11 mouse cellular contexts compared by ENCODE assay signal in the genomic region with DNA sequence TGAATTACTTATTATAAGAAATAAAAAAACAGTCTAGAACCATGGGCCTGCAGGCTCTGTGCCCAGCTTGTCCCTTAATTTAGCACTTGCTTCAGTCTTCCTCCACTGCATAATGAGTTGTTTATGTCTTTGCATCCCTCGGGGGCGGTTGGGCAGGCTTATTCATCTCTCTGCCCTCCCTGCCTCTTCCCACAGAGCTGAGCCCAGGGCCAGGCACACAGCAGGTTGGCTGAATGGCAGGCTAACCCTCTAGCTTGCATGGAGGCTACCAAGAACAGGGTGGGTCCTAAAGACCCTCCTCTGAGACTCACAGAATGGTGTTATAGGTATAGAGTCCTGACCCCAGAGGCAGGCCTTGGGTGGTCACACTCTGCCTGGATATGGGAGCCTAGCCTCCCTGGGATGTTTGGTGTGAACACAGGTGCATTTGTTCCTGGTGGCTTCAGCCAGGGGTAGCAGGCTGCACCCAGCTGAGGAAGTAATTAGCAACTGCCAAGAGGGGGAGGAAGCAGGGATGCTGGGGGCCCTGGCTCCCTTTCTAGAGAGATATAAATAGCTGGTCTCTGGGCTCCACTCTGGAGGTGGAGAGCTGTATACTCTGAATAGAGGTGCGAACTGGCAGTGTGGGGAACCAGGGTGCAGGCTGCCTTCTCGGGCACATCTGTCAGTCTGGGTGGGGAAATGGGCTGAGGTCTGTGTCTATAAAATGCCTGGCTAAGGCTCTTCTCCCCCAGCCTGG. TPM values are rescaled to one million over a fixed set of nuclear protein-coding genes. Genes with fewer than 3 reads are reported as not detected.
A peak's percentile ranks its signal among the peaks of the same experiment; 100 is the strongest.
DNase-seq lines count a peak whose midpoint lies in the region; ATAC-seq and TF ChIP-seq lines count a peak whose summit lies in the region.
"Had no signal": no experiment of that assay in that cellular context is flagged by ENCODE, and none has a peak within 500 bp of the region (broad histone marks: within the 10 kb centered on the region; RNA-seq: fewer than 3 reads in every experiment).

No protein-coding gene starts in this region.

- no peak overlapping the region for H3K4me3 ChIP-seq in midbrain, embryonic 14.5 days (replicated peaks; ENCODE audit: low read depth, low read length)
- no peak overlapping the region for H3K4me3 ChIP-seq in midbrain, embryonic 10.5 days
- H3K4me3 ChIP-seq in heart, adult 2 months, result no peak overlapping the region
- no peak overlapping the region for H3K4me3 ChIP-seq in hindbrain, postnatal 0 days (ENCODE audit: low read length)
- no peak overlapping the region for H3K4me3 ChIP-seq in liver, postnatal 0 days (ENCODE audit: low read depth, low read length)
- H3K4me3 ChIP-seq: liver, embryonic 15.5 days had no signal

- 28% methylated on average over 4 of the region's 4 CpGs for WGBS in midbrain, embryonic 14.5 days
- WGBS in midbrain, embryonic 10.5 days, result 33% methylated on average over 4 of the region's 4 CpGs
- 13% methylated on average over 4 of the region's 4 CpGs for WGBS in heart, adult 2 months
- WGBS in hindbrain, postnatal 0 days, result 17% methylated on average over 4 of the region's 4 CpGs
- 30% methylated on average over 4 of the region's 4 CpGs for WGBS in liver, postnatal 0 days (ENCODE audit: insufficient replicate concordance)

- no peak; the same call in 1 of the 2 replicates for ATAC-seq in midbrain, embryonic 14.5 days (ENCODE audit: low FRiP score, low TSS enrichment)
- peak; percentile 27; the same call in 1 of the 2 replicates for ATAC-seq in hindbrain, postnatal 0 days
- no peak for ATAC-seq in liver, postnatal 0 days
- ATAC-seq in megakaryocyte progenitor cell, adult 5-6 weeks (replicated peaks; ENCODE audit: poor library complexity), result no peak

- H3K79me2 ChIP-seq in heart, adult 2 months (replicated peaks; ENCODE audit: control insufficient read depth, insufficient read depth, low read length), result no peaks in the 10 kb centered on the region

- no peak for TF ChIP-seq EP300 in heart, adult 2 months (IDR thresholded peaks at IDR 0.05; ENCODE audit: insufficient read depth, low read depth, low read length)
- no peak for TF ChIP-seq EP300 in liver, postnatal 0 days (IDR thresholded peaks at IDR 0.05; ENCODE audit: low read depth)

- no peak overlapping the region for H3K9ac ChIP-seq in midbrain, embryonic 14.5 days (replicated peaks; ENCODE audit: low read length)
- H3K9ac ChIP-seq in heart, adult 2 months (ENCODE audit: low read depth, low read length), result peak overlapping the region; percentile 17
- H3K9ac ChIP-seq in hindbrain, postnatal 0 days (replicated peaks; ENCODE audit: low read length), result no peak overlapping the region
- no peak overlapping the region for H3K9ac ChIP-seq in liver, postnatal 0 days (replicated peaks)
- H3K9ac ChIP-seq: liver, embryonic 15.5 days had no signal

- no peaks in the 10 kb centered on the region for H3K9me3 ChIP-seq in midbrain, embryonic 14.5 days (ENCODE audit: control insufficient read depth, low read length)
- H3K9me3 ChIP-seq in midbrain, embryonic 10.5 days (replicated peaks), result no peaks in the 10 kb centered on the region
- H3K9me3 ChIP-seq in hindbrain, postnatal 0 days (ENCODE audit: low read length), result no peaks in the 10 kb centered on the region
- H3K9me3 ChIP-seq in liver, postnatal 0 days (ENCODE audit: low read length), result no peaks in the 10 kb centered on the region
- H3K9me3 ChIP-seq: liver, embryonic 15.5 days had no signal

- peak; percentile 55 for DNase-seq in midbrain, embryonic 14.5 days
- no peak for DNase-seq in midbrain, embryonic 10.5 days (ENCODE audit: low spot score)
- peak; percentile 39 to 61 for DNase-seq in heart, adult 2 months
- DNase-seq in hindbrain, postnatal 0 days (ENCODE audit: low spot score), result no peak
- no peak for DNase-seq in urinary bladder, postnatal 36 days (ENCODE audit: low spot score in 2 of 2)
- no peak for DNase-seq in liver, postnatal 0 days
- no peak for DNase-seq in spleen, adult 18-20 months
- DNase-seq: kidney, adult 8-10 months had no signal

- no peaks in the 10 kb centered on the region for H3K36me3 ChIP-seq in midbrain, embryonic 14.5 days (ENCODE audit: control insufficient read depth, insufficient read depth, low read length)
- no peaks in the 10 kb centered on the region for H3K36me3 ChIP-seq in midbrain, embryonic 10.5 days
- H3K36me3 ChIP-seq in heart, adult 2 months (ENCODE audit: control insufficient read depth, insufficient read depth, low read length), result no peaks in the 10 kb centered on the region
- H3K36me3 ChIP-seq in hindbrain, postnatal 0 days (ENCODE audit: insufficient read depth, low read length), result no peaks in the 10 kb centered on the region
- no peaks in the 10 kb centered on the region for H3K36me3 ChIP-seq in liver, postnatal 0 days (replicated peaks; ENCODE audit: insufficient read depth, low read length)
- H3K36me3 ChIP-seq: liver, embryonic 15.5 days had no signal

- H3K4me1 ChIP-seq in midbrain, embryonic 14.5 days (ENCODE audit: control insufficient read depth, insufficient read depth, low read length), result peaks cover 7% of the 10 kb centered on the region; the same call in 1 of the 2 replicates
- peaks cover 10% of the 10 kb centered on the region for H3K4me1 ChIP-seq in midbrain, embryonic 10.5 days
- no peaks in the 10 kb centered on the region; the same call in 1 of the 2 replicates for H3K4me1 ChIP-seq in heart, adult 2 months (ENCODE audit: control insufficient read depth, insufficient read depth, low read length)
- 0 out of 2 replicates have a peak, but pooled peaks cover 9% of the 10 kb centered on the region for H3K4me1 ChIP-seq in hindbrain, postnatal 0 days (ENCODE audit: insufficient read depth, low read length)
- H3K4me1 ChIP-seq in liver, postnatal 0 days (ENCODE audit: insufficient read depth), result no peaks in the 10 kb centered on the region
- H3K4me1 ChIP-seq: liver, embryonic 15.5 days had no signal

- no peak overlapping the region for H3K4me2 ChIP-seq in midbrain, embryonic 14.5 days (ENCODE audit: low read length)
- H3K4me2 ChIP-seq in hindbrain, postnatal 0 days (ENCODE audit: low read depth, low read length), result no peak overlapping the region
- H3K4me2 ChIP-seq in liver, postnatal 0 days (ENCODE audit: low read depth, low read length), result no peak overlapping the region
- H3K4me2 ChIP-seq: liver, embryonic 15.5 days had no signal

- TF ChIP-seq POLR2A in heart, adult 2 months (IDR thresholded peaks at IDR 0.05; ENCODE audit: insufficient read depth, low read depth, low read length), result no peak

- no peaks in the 10 kb centered on the region for H3K27me3 ChIP-seq in midbrain, embryonic 14.5 days (ENCODE audit: control insufficient read depth, insufficient read depth, low read length)
- H3K27me3 ChIP-seq in midbrain, embryonic 10.5 days (ENCODE audit: low read depth, poor library complexity, severe bottlenecking), result no peaks in the 10 kb centered on the region
- no peaks in the 10 kb centered on the region for H3K27me3 ChIP-seq in heart, adult 2 months (ENCODE audit: control insufficient read depth, insufficient read depth, low read length)
- H3K27me3 ChIP-seq in hindbrain, postnatal 0 days (ENCODE audit: insufficient read depth, low read length), result no peaks in the 10 kb centered on the region
- H3K27me3 ChIP-seq in liver, postnatal 0 days (ENCODE audit: insufficient read depth, low read length), result no peaks in the 10 kb centered on the region
- H3K27me3 ChIP-seq: liver, embryonic 15.5 days had no signal

- no peak for TF ChIP-seq CTCF in heart, adult 2 months (IDR thresholded peaks at IDR 0.05)
- TF ChIP-seq CTCF in hindbrain, postnatal 0 days (IDR thresholded peaks at IDR 0.05; ENCODE audit: low read depth), result no peak
- no peak for TF ChIP-seq CTCF in liver, postnatal 0 days (IDR thresholded peaks at IDR 0.05; ENCODE audit: low read depth)

- H3K27ac ChIP-seq in midbrain, embryonic 14.5 days (replicated peaks; ENCODE audit: low read depth, low read length), result peak overlapping the region; percentile 22; the same call in 1 of the 2 replicates
- H3K27ac ChIP-seq in midbrain, embryonic 10.5 days (replicated peaks), result no peak overlapping the region
- peak overlapping the region; percentile 91 for H3K27ac ChIP-seq in heart, adult 2 months
- H3K27ac ChIP-seq in hindbrain, postnatal 0 days, result no peak overlapping the region
- no peak overlapping the region for H3K27ac ChIP-seq in liver, postnatal 0 days (ENCODE audit: low read depth)
- H3K27ac ChIP-seq: liver, embryonic 15.5 days had no signal

- intact Hi-C loops in heart, adult 2 months (cut with DNase I), result loop anchor here (5.0 kb wide), 1 partner anchor 35 kb away; no protein-coding TSS in a partner anchor

RNA-seq across cellular contexts. Expression of a gene that starts 9.6 kb away (rescaled TPM):
- 34.1 and 42.2 TPM in 2 replicates for polyA plus RNA-seq in midbrain, embryonic 14.5 days (2014; fragmentation: Nextera tagmentation; extraction: Ambion mirVana)
- 1.0 and 2.2 TPM in 2 replicates for polyA plus RNA-seq in midbrain, embryonic 10.5 days (2016; fragmentation: Nextera tagmentation; extraction: Ambion mirVana)
- under 1 TPM; 0.50 to 0.75 TPM for total RNA-seq in heart, adult 2 months (2021)
- 1.0 and 1.1 TPM in 2 replicates for polyA plus RNA-seq in heart, adult 2 months (2012; rRNA removed)
- total RNA-seq in hindbrain, postnatal 0 days (2014; rRNA removed), result 80.0 and 84.8 TPM in 2 replicates
- 58.7 and 62.4 TPM in 2 replicates for polyA plus RNA-seq in hindbrain, postnatal 0 days (2015; fragmentation: Nextera tagmentation; extraction: Ambion mirVana)
- polyA plus RNA-seq in liver, postnatal 0 days (2015; fragmentation: Nextera tagmentation; extraction: Ambion mirVana), result not detected in 2 replicates
- total RNA-seq in megakaryocyte progenitor cell, adult 5-6 weeks (2015), result not detected in 2 replicates
- total RNA-seq in megakaryocyte progenitor cell, adult 5-6 weeks (2017), result not detected in 2 replicates
- total RNA-seq: common myeloid progenitor, adult 5-6 weeks had no signal
- polyA plus RNA-seq: liver, embryonic 15.5 days had no signal

RNA-seq across cellular contexts. Expression of a gene that starts 35.7 kb away (rescaled TPM):
- 0.68 and 0.82 TPM in 2 replicates for polyA plus RNA-seq in midbrain, embryonic 14.5 days (2014; fragmentation: Nextera tagmentation; extraction: Ambion mirVana)
- 0.06 TPM in 2 replicates for polyA plus RNA-seq in midbrain, embryonic 10.5 days (2016; fragmentation: Nextera tagmentation; extraction: Ambion mirVana)
- 1 to 10 TPM; 4.7 to 5.9 TPM for total RNA-seq in heart, adult 2 months (2021)
- 11.6 and 19.0 TPM in 2 replicates for polyA plus RNA-seq in heart, adult 2 months (2012; rRNA removed)
- total RNA-seq in hindbrain, postnatal 0 days (2014; rRNA removed), result 1.2 and 1.8 TPM in 2 replicates
- 1.6 and 2.0 TPM in 2 replicates for polyA plus RNA-seq in hindbrain, postnatal 0 days (2015; fragmentation: Nextera tagmentation; extraction: Ambion mirVana)
- not detected in 2 replicates for polyA plus RNA-seq in liver, postnatal 0 days (2015; fragmentation: Nextera tagmentation; extraction: Ambion mirVana)
- total RNA-seq in megakaryocyte progenitor cell, adult 5-6 weeks (2015), result not detected in 2 replicates
- not detected in 2 replicates for total RNA-seq in megakaryocyte progenitor cell, adult 5-6 weeks (2017)
- total RNA-seq: common myeloid progenitor, adult 5-6 weeks had no signal

Comparison
In these comparisons a context has a peak if more than half of its experiments do, and no peak if none do; other contexts are left out.
1. DNase-seq: peak in midbrain, embryonic 14.5 days (single experiment) and heart, adult 2 months (2 of 2); none in midbrain, embryonic 10.5 days (single experiment), hindbrain, postnatal 0 days (single experiment), urinary bladder, postnatal 36 days (0 of 2), liver, postnatal 0 days (single experiment) and spleen, adult 18-20 months (0 of 2).
2. H3K27ac ChIP-seq: peak in midbrain, embryonic 14.5 days (single experiment) and heart, adult 2 months (single experiment); none in midbrain, embryonic 10.5 days (single experiment), hindbrain, postnatal 0 days (single experiment) and liver, postnatal 0 days (single experiment).
3. RNA of a gene that starts 9.6 kb away (polyA plus RNA-seq): 58.7 to 62.4 TPM in hindbrain, postnatal 0 days and 34.1 to 42.2 TPM in midbrain, embryonic 14.5 days; 1.0 to 1.1 TPM in heart, adult 2 months, 1.0 to 2.2 TPM in midbrain, embryonic 10.5 days and not detected in liver, postnatal 0 days; every median in the first group is over 10 times any median in the second.